Mouse (Mus musculus) small intestine, adult 2 months (tissue): ENCODE results near the gene Nanp. TPM values are rescaled to one million over a fixed set of nuclear protein-coding genes. Genes with fewer than 3 reads are reported as not detected.

Experiments
- H3K27ac ChIP-seq: fragments of 200-500 bp; 2 replicates; pipeline ENCODE4 v1.5.1; 2012; ENCODE audit warnings: low read depth, low read length, control low read depth, inconsistent platforms; ENCODE audit not compliant: insufficient read depth
- H3K27me3 ChIP-seq: fragments of 200-500 bp; 2 replicates; pipeline ENCODE4 v1.6.1; 2012; ENCODE audit warnings: mild to moderate bottlenecking, moderate library complexity, low read length, inconsistent platforms; ENCODE audit not compliant: control insufficient read depth, insufficient read depth
- H3K36me3 ChIP-seq: fragments of 200-500 bp; 2 replicates; pipeline ENCODE4 v1.6.1; 2012; ENCODE audit warnings: mild to moderate bottlenecking, low read length, control low read depth, inconsistent platforms; ENCODE audit not compliant: control insufficient read depth, insufficient read depth
- H3K4me1 ChIP-seq: fragments of 200-500 bp; 2 replicates; pipeline ENCODE4 v1.6.1; 2012; ENCODE audit warnings: low read length, inconsistent platforms, mixed read lengths; ENCODE audit not compliant: control insufficient read depth, insufficient read depth, insufficient read length
- H3K4me3 ChIP-seq: fragments of 200-500 bp; 2 replicates; pipeline ENCODE4 v1.5.1; 2012; ENCODE audit warnings: low read depth, mild to moderate bottlenecking, control low read depth, inconsistent platforms, low read length, moderate library complexity
- CTCF ChIP-seq: fragments of 200-500 bp; IDR thresholded peaks from 2 replicates; pipeline ENCODE4 v1.5.1; 2012; ENCODE audit warnings: low read depth, mild to moderate bottlenecking, control low read depth, inconsistent platforms, low read length, moderate library complexity, mixed read lengths; ENCODE audit not compliant: insufficient replicate concordance, insufficient read length; ENCODE audit errors: extremely low read depth
- POLR2A ChIP-seq: fragments of 200-500 bp; IDR thresholded peaks from 2 replicates; pipeline ENCODE4 v1.6.1; 2012; ENCODE audit warnings: low read depth, mild to moderate bottlenecking, control low read depth, inconsistent platforms, low read length, moderate library complexity
- WGBS: fragments of 180-500 bp; shearing (Covaris S2); methylation state at CpG from one replicate; pipeline ENCODE4 v1.1.7; 2018; 5-methylcytosine and 5-hydroxymethylcytosine counted together
- polyA plus RNA-seq: library from polyadenylated mRNA; depleted of rRNA; stranded (reverse); fragments of >200 nt; gene quantifications from 2 replicates; pipeline ENCODE4 v1.2.3, GENCODE M21; 2012; rRNA removed

The Nanp gene
- polyA plus RNA-seq, result 0.95 and 1.5 TPM in 2 replicates

DNA sequence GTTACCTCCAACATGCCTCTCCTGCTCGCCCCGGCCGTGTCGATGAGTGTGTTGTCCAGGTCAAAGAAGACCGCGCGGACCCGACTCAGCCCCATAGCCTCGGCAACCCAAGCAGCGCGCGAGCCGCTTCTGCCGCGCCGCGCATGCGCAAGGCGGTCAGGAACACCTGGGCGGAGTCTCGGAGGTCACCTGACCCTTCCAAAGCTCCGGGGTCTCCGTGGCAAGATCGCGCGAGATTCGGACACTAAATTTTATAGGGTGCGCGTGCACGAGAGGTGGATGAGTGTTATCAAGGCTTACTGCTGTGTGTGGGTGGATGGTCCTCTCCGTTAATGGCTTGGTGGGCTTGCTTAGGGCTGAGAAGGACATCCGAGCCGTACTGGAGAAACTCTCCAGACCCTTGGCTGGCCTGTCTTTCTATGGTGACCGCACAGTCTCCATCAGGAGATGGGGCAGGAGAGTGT lies at the start of gene Nanp, which contains the start of gene Ninl:
Gene Nanp (minus strand): TSS at position 167 of the 464 bp plus-strand sequence.
Gene Ninl (minus strand): TSS at position 151 of the 464 bp plus-strand sequence.
- Histone ChIP-seq H3K4me3 (peak within 1 kb of the TSS; percentile 99), H3K27me3 (no peaks in the 10 kb centered on the region), H3K36me3 (no peaks in the 10 kb centered on the region), H3K4me1 (no peaks in the 10 kb centered on the region; the same call in none of the 2 replicates), H3K27ac (peak within 1 kb of the TSS; percentile 38; the same call in 1 of the 2 replicates)
- TF ChIP-seq CTCF (no peak), POLR2A (no peak)
- under 1% methylated on average over 34 of the region's 34 CpGs for WGBS

DNA sequence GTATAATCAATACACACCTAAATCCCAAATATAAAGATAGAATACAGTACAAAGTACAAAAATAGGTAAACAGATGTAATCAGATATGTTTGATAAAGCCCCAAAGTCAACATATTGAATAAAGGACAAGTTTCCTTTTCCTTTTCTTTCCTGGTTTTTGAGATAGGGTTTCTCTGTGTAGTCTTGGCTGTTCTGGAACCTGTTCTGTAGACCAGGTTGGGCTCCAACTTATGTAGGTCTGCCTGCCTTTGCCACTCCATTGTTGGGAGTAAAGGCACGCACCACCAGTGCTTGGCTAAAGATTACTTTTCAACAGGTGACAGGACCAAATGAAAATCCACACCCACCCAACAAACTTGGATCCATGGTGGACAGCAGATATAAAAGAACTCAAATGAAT lies 17.4 kb upstream of the Nanp start:
- Histone ChIP-seq H3K4me1 (no peaks in the 10 kb centered on the region), H3K27me3 (no peaks in the 10 kb centered on the region), H3K4me3 (no peak overlapping the region), H3K27ac (no peak overlapping the region), H3K36me3 (no peaks in the 10 kb centered on the region)
- no peak for TF ChIP-seq CTCF
- TF ChIP-seq POLR2A, result no peak
- 32% methylated on average over 1 of the region's 1 CpGs for WGBS

DNA sequence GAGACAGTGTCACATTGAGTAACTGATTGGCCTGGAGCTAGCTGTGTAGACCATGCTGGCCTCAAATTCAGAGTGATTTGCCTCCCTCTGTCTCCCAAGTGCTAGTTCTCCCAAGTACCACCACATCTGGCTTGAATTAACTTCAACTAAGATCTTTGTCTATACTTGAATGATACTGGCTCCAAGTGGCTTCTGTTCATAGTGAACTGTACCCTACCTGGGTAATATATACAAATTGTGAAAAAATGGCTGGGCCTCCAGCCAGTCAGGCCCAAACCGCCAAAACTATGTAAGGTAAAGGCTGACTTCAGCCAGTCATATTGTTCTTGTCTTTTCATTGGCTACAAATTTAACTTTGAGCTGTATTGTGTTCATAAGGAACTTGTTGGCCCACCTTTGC lies 1.2 kb upstream of the Nanp start:
- 94% methylated on average over 1 of the region's 1 CpGs for WGBS
- Histone ChIP-seq H3K4me3 (no peak overlapping the region), H3K36me3 (no peaks in the 10 kb centered on the region), H3K4me1 (no peaks in the 10 kb centered on the region; the same call in none of the 2 replicates), H3K27me3 (no peaks in the 10 kb centered on the region), H3K27ac (no peak overlapping the region)
- TF ChIP-seq POLR2A, result no peak
- no peak for TF ChIP-seq CTCF

DNA sequence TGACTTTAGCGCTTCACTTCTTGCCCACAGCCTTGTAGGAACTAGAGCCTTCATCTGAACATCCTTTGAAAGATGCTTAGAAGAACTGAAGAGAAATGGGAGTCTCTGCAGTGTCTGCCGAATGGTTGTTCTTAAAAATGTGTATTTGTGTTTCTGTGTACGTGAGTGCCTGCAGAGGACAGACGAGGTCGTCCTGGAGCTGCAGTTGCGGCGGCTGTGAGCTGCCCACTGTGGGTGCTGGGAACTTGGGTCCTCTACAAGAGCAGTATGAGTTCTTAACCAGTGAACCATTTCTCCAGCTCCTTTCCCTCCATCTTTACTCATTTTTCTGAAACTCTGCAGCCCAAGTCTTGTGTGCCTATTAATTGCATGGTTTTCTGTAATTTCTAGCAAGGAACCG lies 528 bp upstream of the Nanp start:
- 24% methylated on average over 8 of the region's 8 CpGs for WGBS
- Histone ChIP-seq H3K4me1 (no peaks in the 10 kb centered on the region; the same call in none of the 2 replicates), H3K27ac (peak overlapping the region; percentile 17; the same call in 1 of the 2 replicates)

GRCm38 (mm10) chr2:151038811-151039222 lies 381 bp downstream of the Nanp start:
- H3K4me3 ChIP-seq, result peak overlapping the region; percentile 99
- peak overlapping the region; percentile 38; the same call in 1 of the 2 replicates for H3K27ac ChIP-seq
- WGBS, result under 1% methylated on average over 30 of the region's 30 CpGs
- no peaks in the 10 kb centered on the region; the same call in none of the 2 replicates for H3K4me1 ChIP-seq
- no peaks in the 10 kb centered on the region for H3K36me3 ChIP-seq
- no peak for TF ChIP-seq POLR2A
- no peaks in the 10 kb centered on the region for H3K27me3 ChIP-seq

More for the DNA sequence above, 528 bp upstream of the Nanp start:
- H3K27me3 ChIP-seq, result no peaks in the 10 kb centered on the region
- TF ChIP-seq POLR2A (no peak), CTCF (no peak)
- no peaks in the 10 kb centered on the region for H3K36me3 ChIP-seq
- peak overlapping the region; percentile 99 for H3K4me3 ChIP-seq

DNA sequence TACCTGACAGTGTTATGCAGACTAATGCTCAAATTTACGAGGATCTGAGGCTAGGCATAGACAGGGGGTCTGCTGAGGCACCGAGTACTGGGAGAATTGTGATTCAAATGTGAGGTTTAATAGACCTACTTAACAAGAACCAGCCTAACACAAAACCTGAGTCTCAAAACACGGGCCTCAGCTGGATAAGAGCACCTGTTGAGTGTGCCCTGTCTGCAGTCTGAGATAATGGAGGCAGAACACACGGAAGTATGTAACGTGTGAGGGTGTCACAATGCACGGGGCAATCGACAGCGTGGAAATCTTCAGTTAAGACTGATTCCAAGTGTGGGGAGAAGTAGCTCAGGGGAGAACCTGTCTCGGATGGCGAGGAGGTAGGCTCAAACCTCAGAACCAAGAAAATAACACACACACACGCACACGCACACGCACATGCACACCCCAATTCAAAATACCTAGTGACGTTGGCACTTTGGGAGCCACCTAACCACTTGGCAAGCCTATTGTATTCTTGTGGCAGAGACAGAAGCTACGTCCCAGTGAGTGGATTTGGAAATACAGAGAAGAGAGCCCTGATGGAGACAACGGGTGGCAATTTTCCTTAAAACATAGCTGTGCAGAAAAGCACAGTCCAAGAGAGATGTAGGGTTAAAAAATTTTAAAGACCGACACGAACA lies 1.2 kb downstream of the Nanp start:
- TF ChIP-seq CTCF (no peak), POLR2A (no peak)
- Histone ChIP-seq H3K4me3 (peak overlapping the region; percentile 55), H3K27me3 (no peaks in the 10 kb centered on the region), H3K36me3 (no peaks in the 10 kb centered on the region), H3K4me1 (no peaks in the 10 kb centered on the region; the same call in none of the 2 replicates), H3K27ac (no peak overlapping the region)
- 17% methylated on average over 18 of the region's 18 CpGs for WGBS

- Histone ChIP-seq H3K4me3 (no peak overlapping the region), H3K4me1 (no peaks in the 10 kb centered on the region; the same call in none of the 2 replicates), H3K27ac (no peak overlapping the region), H3K36me3 (no peaks in the 10 kb centered on the region), H3K27me3 (no peaks in the 10 kb centered on the region)
- no peak for TF ChIP-seq CTCF
- no peak for TF ChIP-seq POLR2A
- 58% methylated on average over 1 of the region's 1 CpGs for WGBS
Observed at GRCm38 (mm10) chr2:151037292-151037691, 1.9 kb downstream of the Nanp start.
